Mouse (Mus musculus) intestine, embryonic 14.5 days (tissue): ENCODE data around the gene Sphk2. TPM values are rescaled to one million over a fixed set of nuclear protein-coding genes. Genes with fewer than 3 reads are reported as not detected.
"Not testable (repeated sequence)": the region's sequence is repeated elsewhere in the genome, so short reads cannot be mapped to it uniquely, and the experiment has no call there.

Experiments used
- ATAC-seq: fragments of 200-750 bp; cut with Nextera tagmentation; replicated peaks from 2 replicates; pipeline ENCODE4 v1.8.0; 2017; ENCODE audit warnings: low read depth, moderate number of reproducible peaks, moderate TSS enrichment, moderate library complexity; ENCODE audit not compliant: low FRiP score, low TSS enrichment
- DNase-seq: peaks from one replicate; pipeline ENCODE4 v3.0.0-alpha.2; 2018; ENCODE audit warnings: low spot score
- H3K27ac ChIP-seq: fragments of 300-500 bp; sonication (generic); 2 replicates; pipeline ENCODE4 v1.5.1; 2014; ENCODE audit warnings: low read depth, mild to moderate bottlenecking, control low read depth
- H3K27me3 ChIP-seq: fragments of 300-500 bp; sonication (generic); replicated peaks from 2 replicates; pipeline ENCODE4 v1.6.1; 2014; ENCODE audit warnings: low read length, control low read depth; ENCODE audit not compliant: control insufficient read depth, insufficient read depth
- H3K36me3 ChIP-seq: fragments of 300-500 bp; sonication (generic); 2 replicates; pipeline ENCODE4 v1.6.1; 2014; ENCODE audit warnings: low read length, control low read depth; ENCODE audit not compliant: control insufficient read depth, insufficient read depth
- H3K4me1 ChIP-seq: fragments of 300-500 bp; sonication (generic); replicated peaks from 2 replicates; pipeline ENCODE4 v1.6.1; 2014; ENCODE audit warnings: low read length, control low read depth, mixed read lengths; ENCODE audit not compliant: control insufficient read depth, insufficient read depth
- H3K4me2 ChIP-seq: fragments of 300-500 bp; sonication (generic); 2 replicates; pipeline ENCODE4 v1.6.1; 2014; ENCODE audit warnings: low read length
- H3K4me3 ChIP-seq: fragments of 300-500 bp; sonication (generic); 2 replicates; pipeline ENCODE4 v1.5.1; 2014; ENCODE audit warnings: low read depth, low read length, control low read depth, mixed read lengths
- H3K9ac ChIP-seq: fragments of 300-500 bp; sonication (generic); 2 replicates; pipeline ENCODE4 v1.6.1; 2014; ENCODE audit warnings: mild to moderate bottlenecking, low read length
- H3K9me3 ChIP-seq: fragments of 300-500 bp; sonication (generic); 2 replicates; pipeline ENCODE4 v1.6.1; 2016; ENCODE audit warnings: low read length, control low read depth; ENCODE audit not compliant: control insufficient read depth
- WGBS: fragments of 180-500 bp; shearing (Covaris S2); extraction: QIAGEN DNeasy Blood & Tissue Kit; methylation state at CpG from one replicate; pipeline ENCODE4 v1.1.7; 2014; 5-methylcytosine and 5-hydroxymethylcytosine counted together
- polyA plus RNA-seq: library from polyadenylated mRNA; unstranded; fragments of >200 nt; fragmentation: Nextera tagmentation; extraction: Ambion mirVana; gene quantifications from 2 replicates; pipeline ENCODE4 v1.2.1, GENCODE M21; 2014

The Sphk2 gene
- polyA plus RNA-seq, 1 experiment from 2014 or later, result 28.1 TPM

GRCm38 (mm10) chr7:45677627-45678295 lies 40.0 kb downstream of the Sphk2 start:
- WGBS, result 52% methylated on average over 7 of the region's 7 CpGs
- peak overlapping the region; percentile 8 for H3K27ac ChIP-seq
- no peaks in the 10 kb centered on the region for H3K9me3 ChIP-seq
- H3K27me3 ChIP-seq, result no peaks in the 10 kb centered on the region
- H3K9ac ChIP-seq, result no peak overlapping the region
- H3K4me1 ChIP-seq, result peaks cover 9% of the 10 kb centered on the region
- no peak overlapping the region for H3K4me2 ChIP-seq
- no peak overlapping the region for H3K4me3 ChIP-seq
- peak; percentile 64; the same call in 1 of the 2 replicates for ATAC-seq
- H3K36me3 ChIP-seq, result no peaks in the 10 kb centered on the region
- DNase-seq, result peak; percentile 60

- H3K27me3 ChIP-seq, result no peaks in the 10 kb centered on the region
- no peak overlapping the region for H3K4me3 ChIP-seq
- no peaks in the 10 kb centered on the region for H3K36me3 ChIP-seq
- no peak overlapping the region for H3K4me2 ChIP-seq
- no peak overlapping the region for H3K9ac ChIP-seq
- no peaks in the 10 kb centered on the region for H3K9me3 ChIP-seq
- H3K4me1 ChIP-seq, result peaks cover 10% of the 10 kb centered on the region; the same call in 1 of the 2 replicates
- no peak for ATAC-seq
- no peak for DNase-seq
- 95% methylated on average over 9 of the region's 9 CpGs for WGBS
- H3K27ac ChIP-seq, result no peak overlapping the region
Observed at GRCm38 (mm10) chr7:45668921-45669320, 48.9 kb downstream of the Sphk2 start.

- Histone ChIP-seq H3K4me3 (no peak overlapping the region), H3K36me3 (no peaks in the 10 kb centered on the region), H3K9ac (no peak overlapping the region), H3K27ac (no peak overlapping the region), H3K9me3 (no peaks in the 10 kb centered on the region), H3K27me3 (no peaks in the 10 kb centered on the region), H3K4me2 (no peak overlapping the region), H3K4me1 (peaks cover 10% of the 10 kb centered on the region; the same call in 1 of the 2 replicates)
- DNase-seq (no peak), ATAC-seq (no peak)
- WGBS, result 73% methylated on average over 14 of the region's 14 CpGs
Observed at GRCm38 (mm10) chr7:45667761-45668160, 50.0 kb downstream of the Sphk2 start.

GRCm38 (mm10) chr7:45666161-45666560 lies 51.6 kb downstream of the Sphk2 start, which contains the start of gene Fut2:
Gene Fut2, minus strand, starts transcription at chr7:45666394.
- H3K27ac ChIP-seq, result no peak within 1 kb of the TSS
- 70% methylated on average over 7 of the region's 7 CpGs for WGBS
- H3K9me3 ChIP-seq, result no peaks in the 10 kb centered on the region
- no peaks in the 10 kb centered on the region for H3K27me3 ChIP-seq
- peaks cover 10% of the 10 kb centered on the region; the same call in 1 of the 2 replicates for H3K4me1 ChIP-seq
- H3K9ac ChIP-seq, result no peak within 1 kb of the TSS
- DNase-seq, result no peak
- peak within 1 kb of the TSS; percentile 34 for H3K4me2 ChIP-seq
- 0 out of 2 replicates have a peak, but pooled peaks have one; percentile 9 for ATAC-seq
- no peak within 1 kb of the TSS; the same call in 1 of the 2 replicates for H3K4me3 ChIP-seq
- no peaks in the 10 kb centered on the region for H3K36me3 ChIP-seq

- 42% methylated on average over 13 of the region's 13 CpGs for WGBS
- Histone ChIP-seq H3K4me3 (no peak overlapping the region; the same call in 1 of the 2 replicates), H3K4me1 (peaks cover 10% of the 10 kb centered on the region; the same call in 1 of the 2 replicates), H3K36me3 (no peaks in the 10 kb centered on the region), H3K27me3 (no peaks in the 10 kb centered on the region), H3K27ac (no peak overlapping the region), H3K9ac (no peak overlapping the region), H3K9me3 (no peaks in the 10 kb centered on the region), H3K4me2 (peak overlapping the region; percentile 34)
- DNase-seq, result peak; percentile 56
- ATAC-seq, result no peak
Observed at GRCm38 (mm10) chr7:45665303-45666138, 52.3 kb downstream of the Sphk2 start.

GRCm38 (mm10) chr7:45661702-45662101 lies 56.1 kb downstream of the Sphk2 start:
- not testable (repeated sequence) for H3K27ac ChIP-seq, H3K9me3 ChIP-seq, DNase-seq, H3K4me3 ChIP-seq, H3K36me3 ChIP-seq, H3K4me1 ChIP-seq, H3K27me3 ChIP-seq, H3K9ac ChIP-seq, H3K4me2 ChIP-seq, ATAC-seq
- 91% methylated on average over 6 of the region's 6 CpGs for WGBS

GRCm38 (mm10) chr7:45660746-45661478 lies 56.9 kb downstream of the Sphk2 start:
- Histone ChIP-seq H3K27ac (no peak overlapping the region), H3K4me3 (no peak overlapping the region), H3K36me3 (no peaks in the 10 kb centered on the region), H3K9ac (no peak overlapping the region), H3K27me3 (no peaks in the 10 kb centered on the region), H3K4me1 (peaks cover 6% of the 10 kb centered on the region; the same call in 1 of the 2 replicates), H3K9me3 (no peaks in the 10 kb centered on the region), H3K4me2 (no peak overlapping the region)
- WGBS, result 80% methylated on average over 11 of the region's 11 CpGs
- DNase-seq (no peak), ATAC-seq (no peak)
